Mouse (Mus musculus): ENCODE data around the gene Zfp775. TPM values are rescaled to one million over a fixed set of nuclear protein-coding genes. Genes with fewer than 3 reads are reported as not detected.

Zfp775 gene
- polyA plus RNA-seq (2012; rRNA removed): 10.4 and 11.7 TPM in 2 replicates

GRCm38 (mm10) chr6:48601271-48602079 lies at the start of gene Zfp775:
TSS of gene Zfp775 (plus strand) at chr6:48602063.

GRCm38 (mm10) chr6:48554280-48555103 lies 47.4 kb upstream of the Zfp775 start, which contains the start of gene Lrrc61:
TSS of gene Lrrc61 (plus strand) at chr6:48554796.

DNA sequence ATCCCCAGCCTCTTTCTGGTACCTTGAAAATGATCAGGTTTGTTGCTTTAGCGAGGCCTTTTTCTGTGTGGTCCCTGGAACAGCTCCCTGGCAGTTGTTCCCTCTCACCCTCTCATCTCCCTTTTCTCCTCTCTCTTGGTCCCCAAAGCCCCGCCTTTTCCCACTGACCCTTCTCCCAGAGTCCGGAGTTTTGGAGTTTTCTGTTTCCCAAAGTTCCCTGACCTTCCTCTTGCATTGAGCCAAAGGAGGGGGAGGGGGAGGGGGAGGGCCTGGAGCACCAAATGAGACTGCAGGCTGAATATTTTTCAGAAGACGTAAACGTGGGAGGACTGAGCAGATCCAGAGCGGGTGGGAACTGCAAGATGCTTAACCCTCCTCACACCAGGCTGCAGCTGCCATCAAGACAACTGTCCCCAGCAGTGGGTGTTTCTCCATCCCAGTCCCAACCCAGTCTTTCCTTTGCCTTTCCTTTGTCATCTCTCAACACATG lies 29.2 kb upstream of the Zfp775 start, which contains the start of gene Rarres2:
Gene Rarres2 (minus strand): TSS at position 218 of the 490 bp plus-strand sequence.

GRCm38 (mm10) chr6:48589194-48589750 lies 12.6 kb upstream of the Zfp775 start, which contains the start of gene Gm45021:
TSS of gene Gm45021 (plus strand) at chr6:48589610.

DNA sequence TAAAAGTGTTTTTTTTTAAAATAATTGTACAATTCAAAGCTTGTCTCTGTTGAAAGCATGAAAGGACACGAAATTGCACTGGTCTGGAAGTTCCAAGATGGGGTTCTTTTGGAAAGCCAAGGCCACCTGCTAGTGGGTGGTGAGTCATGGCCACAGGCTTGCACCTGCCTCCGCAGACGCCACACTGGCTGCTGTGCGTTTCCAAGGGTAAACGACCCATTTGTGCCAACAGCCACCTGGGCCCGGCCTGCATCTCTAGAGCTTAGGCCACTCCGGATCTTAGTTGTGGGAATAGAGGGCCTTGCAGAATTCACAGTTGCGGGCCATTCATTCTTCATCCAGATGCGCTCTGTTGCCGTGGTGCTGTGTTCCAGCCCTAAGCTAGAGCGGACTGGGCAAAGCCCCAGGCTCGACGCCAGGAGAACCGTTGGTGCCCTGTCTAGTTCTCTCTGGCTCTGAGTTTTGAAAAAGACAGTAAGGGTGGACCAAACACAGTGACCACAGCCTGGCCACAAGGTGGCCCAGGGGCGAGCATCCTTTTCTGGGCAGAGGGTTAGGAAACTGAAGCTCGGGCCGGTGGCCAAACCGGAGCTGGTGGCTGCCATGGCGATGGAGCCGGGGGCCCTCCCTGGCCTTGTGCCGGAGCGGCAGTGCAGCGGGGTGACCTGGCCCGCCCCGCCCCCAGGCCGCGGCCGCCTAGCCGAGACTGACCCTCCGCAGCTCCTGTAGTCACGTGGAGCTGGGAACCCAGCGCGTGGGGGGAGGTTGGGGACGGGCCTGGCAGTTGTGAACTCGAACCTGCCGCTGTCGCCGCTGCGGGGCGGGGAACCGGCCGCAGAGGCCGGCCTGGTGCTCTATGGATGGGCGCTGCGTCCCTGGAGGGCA lies 8.5 kb upstream of the Zfp775 start, which contains the start of the genes Repin1 and Gm44965:
Gene Repin1 (plus strand): TSS at position 726 of the 885 bp plus-strand sequence.
Gene Gm44965 (plus strand): TSS at position 784 of the 885 bp plus-strand sequence.

DNA sequence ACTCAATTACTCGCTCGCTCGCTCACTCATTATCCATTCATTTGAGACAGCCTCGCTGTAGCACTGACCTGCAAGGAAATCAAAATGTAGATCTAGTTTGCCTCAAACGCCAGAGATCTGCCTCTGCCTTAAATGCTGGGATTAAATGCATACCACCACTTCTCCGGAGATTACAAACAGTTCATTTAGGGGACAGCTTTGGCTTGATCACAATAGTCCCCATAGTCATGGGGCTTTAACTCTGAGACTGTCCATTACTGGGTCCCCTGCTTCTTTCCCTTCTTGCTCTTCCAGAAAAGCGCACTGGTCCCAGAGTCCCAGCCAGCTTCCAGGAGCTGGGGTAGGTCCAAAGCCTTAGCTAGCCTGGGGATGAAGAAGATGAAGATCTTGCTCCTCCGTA lies 24.6 kb downstream of the Zfp775 start, which contains the start of gene AI854703:
Gene AI854703 (plus strand): TSS at position 301 of the 400 bp plus-strand sequence.

DNA sequence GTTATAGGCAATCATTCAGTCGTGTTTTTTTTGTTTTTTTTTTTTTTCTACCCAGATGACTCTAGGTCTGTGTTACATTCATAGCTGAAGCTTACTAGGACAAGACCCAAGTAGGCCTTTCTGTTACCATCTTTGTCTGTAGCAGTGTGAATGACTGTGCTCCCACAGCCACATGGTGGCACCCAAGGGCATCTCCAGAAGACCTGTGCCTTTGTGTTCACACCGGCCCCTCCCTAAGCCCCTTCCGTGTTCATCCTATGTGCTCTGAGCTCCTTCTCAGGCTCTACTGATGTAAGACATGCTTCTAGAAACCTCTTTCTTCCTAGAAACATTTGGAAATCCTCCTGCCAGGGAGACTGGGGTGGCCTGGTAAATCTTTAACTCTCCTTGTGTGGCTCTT lies 45.1 kb downstream of the Zfp775 start, which contains the start of gene Gimap8:
Gene Gimap8 (plus strand): TSS at position 240 of the 400 bp plus-strand sequence.

Other genes with a start within 250 kb of the Zfp775 start
- 44.1 and 44.3 TPM in 2 replicates for gene Krba1, start 206.5 kb upstream of the Zfp775 start, polyA plus RNA-seq (2012; rRNA removed)
- gene Zfp467, start 156.2 kb upstream of the Zfp775 start, polyA plus RNA-seq (2012; rRNA removed): 31.4 and 37.1 TPM in 2 replicates
- gene Sspo, start 153.8 kb upstream of the Zfp775 start, polyA plus RNA-seq (2012; rRNA removed): 2.3 and 2.8 TPM in 2 replicates
- 317 and 323 TPM in 2 replicates for gene Atp6v0e2, start 64.4 kb upstream of the Zfp775 start, polyA plus RNA-seq (2012; rRNA removed)
- 24.9 and 28.4 TPM in 2 replicates for gene Lrrc61, start 47.3 kb upstream of the Zfp775 start, polyA plus RNA-seq (2012; rRNA removed)
- gene Rarres2, start 29.3 kb upstream of the Zfp775 start, polyA plus RNA-seq (2012; rRNA removed): 7.5 and 9.4 TPM in 2 replicates
- gene Gm45021, start 12.5 kb upstream of the Zfp775 start, polyA plus RNA-seq (2012; rRNA removed): 0.41 TPM in 1 of 2 replicates, not detected in the other
- gene Repin1, start 8.2 kb upstream of the Zfp775 start, polyA plus RNA-seq (2012; rRNA removed): 47.3 and 49.6 TPM in 2 replicates
- gene Gm44965, start 8.1 kb upstream of the Zfp775 start, polyA plus RNA-seq (2012; rRNA removed): not detected in 2 replicates
- 22.4 and 24.2 TPM in 2 replicates for gene AI854703, start 24.7 kb downstream of the Zfp775 start, polyA plus RNA-seq (2012; rRNA removed)
- 1.5 and 1.7 TPM in 2 replicates for gene Gimap8, start 45.2 kb downstream of the Zfp775 start, polyA plus RNA-seq (2012; rRNA removed)
- 1.6 and 1.8 TPM in 2 replicates for gene Gimap9, start 74.1 kb downstream of the Zfp775 start, polyA plus RNA-seq (2012; rRNA removed)
- gene Gimap4, start 82.5 kb downstream of the Zfp775 start, polyA plus RNA-seq (2012; rRNA removed): 0.91 and 1.2 TPM in 2 replicates
- 5.4 and 6.2 TPM in 2 replicates for gene Gimap6, start 106.2 kb downstream of the Zfp775 start, polyA plus RNA-seq (2012; rRNA removed)
- gene Gm28053, start 116.5 kb downstream of the Zfp775 start, polyA plus RNA-seq (2012; rRNA removed): 0.48 TPM in 1 of 2 replicates, not detected in the other
- gene Gimap7, start 116.6 kb downstream of the Zfp775 start, polyA plus RNA-seq (2012; rRNA removed): not detected in 2 replicates
- 1.8 and 1.9 TPM in 2 replicates for gene Gimap1, start 137.0 kb downstream of the Zfp775 start, polyA plus RNA-seq (2012; rRNA removed)
- gene Gimap5, start 144.1 kb downstream of the Zfp775 start, polyA plus RNA-seq (2012; rRNA removed): 1.2 and 1.5 TPM in 2 replicates
- gene Gimap3, start 168.8 kb downstream of the Zfp775 start, polyA plus RNA-seq (2012; rRNA removed): 0.03 TPM in 1 of 2 replicates, not detected in the other
- 13.6 and 16.0 TPM in 2 replicates for gene Tmem176a, start 238.9 kb downstream of the Zfp775 start, polyA plus RNA-seq (2012; rRNA removed)
- gene Tmem176b, start 239.4 kb downstream of the Zfp775 start, polyA plus RNA-seq (2012; rRNA removed): 74.3 and 91.8 TPM in 2 replicates

All from central nervous system, embryonic 18 days (tissue).